Mouse (Mus musculus) liver, embryonic 16.5 days (tissue): ENCODE results near the gene Hspa13. TPM values are rescaled to one million over a fixed set of nuclear protein-coding genes. Genes with fewer than 3 reads are reported as not detected.

Source experiments
- ATAC-seq: fragments of 200-750 bp; cut with Nextera tagmentation; 2 replicates; pipeline ENCODE4 v1.8.0; 2017; ENCODE audit warnings: low read depth, mild to moderate bottlenecking, moderate number of reproducible peaks, moderate library complexity
- H3K27ac ChIP-seq: fragments of 300-500 bp; sonication (generic); 2 replicates; pipeline ENCODE4 v1.5.1; 2014; ENCODE audit warnings: mild to moderate bottlenecking, low read length
- H3K27me3 ChIP-seq: fragments of 300-500 bp; sonication (generic); 2 replicates; pipeline ENCODE4 v1.6.1; 2014; ENCODE audit warnings: low read depth, low read length, mixed read lengths; ENCODE audit not compliant: control insufficient read depth, insufficient read depth
- H3K36me3 ChIP-seq: fragments of 300-500 bp; sonication (generic); 2 replicates; pipeline ENCODE4 v1.6.1; 2014; ENCODE audit warnings: mild to moderate bottlenecking; ENCODE audit not compliant: control insufficient read depth, insufficient read depth
- H3K4me1 ChIP-seq: fragments of 300-500 bp; sonication (generic); 2 replicates; pipeline ENCODE4 v1.6.1; 2014; ENCODE audit warnings: low read depth, low read length, mixed read lengths; ENCODE audit not compliant: control insufficient read depth
- H3K4me2 ChIP-seq: fragments of 300-500 bp; sonication (generic); 2 replicates; pipeline ENCODE4 v1.6.1; 2014; ENCODE audit warnings: low read depth, low read length, mixed read lengths
- H3K4me3 ChIP-seq: fragments of 300-500 bp; sonication (generic); 2 replicates; pipeline ENCODE4 v1.5.1; 2014; ENCODE audit warnings: low read depth, mild to moderate bottlenecking, low read length
- H3K9ac ChIP-seq: fragments of 300-500 bp; sonication (generic); 2 replicates; pipeline ENCODE4 v1.6.1; 2014; ENCODE audit warnings: low read depth, low read length
- H3K9me3 ChIP-seq: fragments of 300-500 bp; sonication (generic); replicated peaks from 2 replicates; pipeline ENCODE4 v1.6.1; 2016; ENCODE audit warnings: low read length; ENCODE audit not compliant: control insufficient read depth
- WGBS: fragments of 180-500 bp; shearing (Covaris S2); extraction: QIAGEN DNeasy Blood & Tissue Kit; methylation state at CpG from one replicate; pipeline ENCODE4 v1.1.7; 2014; ENCODE audit not compliant: insufficient replicate concordance; 5-methylcytosine and 5-hydroxymethylcytosine counted together
- polyA plus RNA-seq: library from polyadenylated mRNA; unstranded; fragments of >200 nt; fragmentation: Nextera tagmentation; extraction: Ambion mirVana; gene quantifications from 2 replicates; pipeline ENCODE4 v1.2.1, GENCODE M21; 2015

Gene Hspa13
- polyA plus RNA-seq = 8.6 and 8.8 TPM in 2 replicates

- under 1% methylated on average over 51 of the region's 51 CpGs for WGBS
- Histone ChIP-seq H3K4me2 (peak within 1 kb of the TSS; percentile 81), H3K9me3 (no peaks in the 10 kb centered on the region), H3K36me3 (no peaks in the 10 kb centered on the region), H3K4me1 (peaks cover 8% of the 10 kb centered on the region), H3K27me3 (no peaks in the 10 kb centered on the region), H3K9ac (peak within 1 kb of the TSS; percentile 75), H3K27ac (peak within 1 kb of the TSS; percentile 68), H3K4me3 (peak within 1 kb of the TSS; percentile 78)
- peak; percentile 98 for ATAC-seq
These were observed at the start of gene Hspa13 for GRCm38 (mm10) chr16:75766388-75767249. Hspa13 (minus strand) TSS chr16:75767104.

DNA sequence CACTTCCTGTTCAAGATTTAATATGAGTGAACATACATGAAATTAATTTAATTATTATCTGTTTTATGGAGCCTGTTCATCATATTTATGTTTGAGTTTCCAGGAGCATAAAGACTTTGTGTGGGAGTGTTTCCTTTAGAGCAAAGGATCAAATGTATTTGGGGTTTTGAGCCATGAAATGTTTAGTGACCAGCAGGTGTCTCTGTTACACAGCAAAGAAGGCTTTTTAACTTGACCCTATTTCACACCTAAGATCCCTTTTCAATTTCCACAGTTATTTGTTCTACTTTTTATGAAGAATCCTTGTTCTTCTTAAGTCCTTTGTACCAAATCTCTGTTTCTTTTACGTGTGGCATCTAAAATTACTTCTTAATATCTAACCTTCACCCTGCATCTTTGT, 12.4 kb upstream of the Hspa13 start:
- Histone ChIP-seq H3K4me1 (no peaks in the 10 kb centered on the region), H3K27me3 (no peaks in the 10 kb centered on the region), H3K4me3 (no peak overlapping the region), H3K4me2 (no peak overlapping the region), H3K27ac (no peak overlapping the region), H3K9ac (no peak overlapping the region), H3K9me3 (no peaks in the 10 kb centered on the region), H3K36me3 (no peaks in the 10 kb centered on the region)
- ATAC-seq = no peak
- WGBS = 40% methylated on average over 1 of the region's 1 CpGs

GRCm38 (mm10) chr16:75773222-75773621, 6.3 kb upstream of the Hspa13 start:
- no peaks in the 10 kb centered on the region for H3K36me3 ChIP-seq
- 74% methylated on average over 10 of the region's 10 CpGs for WGBS
- ATAC-seq = no peak

DNA sequence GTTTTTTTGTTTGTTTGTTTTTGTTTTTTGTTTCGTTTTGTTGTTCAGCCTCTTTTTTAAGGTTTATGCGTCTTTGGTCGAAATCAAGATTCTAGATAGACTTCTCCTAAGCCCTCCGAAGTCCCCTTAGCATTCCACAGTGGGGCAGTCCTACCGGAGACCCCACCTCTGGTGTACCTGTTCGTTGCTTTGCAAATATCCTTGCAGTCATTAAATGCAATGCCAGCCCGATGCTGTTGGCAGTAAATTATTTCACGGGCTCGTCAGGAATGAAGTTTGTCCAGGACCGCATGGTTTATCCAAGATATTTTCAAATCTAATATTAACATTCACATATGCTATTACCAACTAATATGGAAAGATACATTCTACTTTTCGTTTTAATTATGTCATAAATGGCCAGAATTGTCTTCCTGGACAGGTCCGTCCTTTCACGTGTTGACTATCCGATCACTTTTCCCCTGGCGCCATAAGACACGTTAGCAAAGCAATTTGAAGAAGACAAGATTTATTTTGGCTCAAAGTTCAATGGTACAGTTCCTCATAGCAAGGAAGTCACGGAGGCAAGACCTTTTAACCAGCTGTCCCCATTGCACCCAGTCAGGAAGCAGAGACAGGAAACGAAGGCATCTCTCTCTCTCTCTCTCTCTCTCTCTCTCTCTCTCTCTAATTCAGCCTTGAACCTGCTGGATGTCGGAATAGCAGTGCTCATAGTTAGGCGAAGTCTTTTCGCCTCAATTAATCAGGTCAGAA, 522 bp upstream of the Hspa13 start:
- Histone ChIP-seq H3K36me3 (no peaks in the 10 kb centered on the region), H3K27me3 (no peaks in the 10 kb centered on the region), H3K9ac (peak overlapping the region; percentile 64), H3K4me1 (peaks cover 8% of the 10 kb centered on the region), H3K4me3 (peak overlapping the region; percentile 78), H3K27ac (peak overlapping the region; percentile 51), H3K4me2 (peak overlapping the region; percentile 81), H3K9me3 (no peaks in the 10 kb centered on the region)
- ATAC-seq = peak; percentile 35
- 13% methylated on average over 21 of the region's 21 CpGs for WGBS

More at GRCm38 (mm10) chr16:75773222-75773621, 6.3 kb upstream of the Hspa13 start:
- no peaks in the 10 kb centered on the region for H3K27me3 ChIP-seq
- H3K9me3 ChIP-seq = no peaks in the 10 kb centered on the region
- no peaks in the 10 kb centered on the region for H3K4me1 ChIP-seq
- no peak overlapping the region for H3K4me2 ChIP-seq
- no peak overlapping the region for H3K27ac ChIP-seq
- H3K4me3 ChIP-seq = no peak overlapping the region
- no peak overlapping the region for H3K9ac ChIP-seq

DNA sequence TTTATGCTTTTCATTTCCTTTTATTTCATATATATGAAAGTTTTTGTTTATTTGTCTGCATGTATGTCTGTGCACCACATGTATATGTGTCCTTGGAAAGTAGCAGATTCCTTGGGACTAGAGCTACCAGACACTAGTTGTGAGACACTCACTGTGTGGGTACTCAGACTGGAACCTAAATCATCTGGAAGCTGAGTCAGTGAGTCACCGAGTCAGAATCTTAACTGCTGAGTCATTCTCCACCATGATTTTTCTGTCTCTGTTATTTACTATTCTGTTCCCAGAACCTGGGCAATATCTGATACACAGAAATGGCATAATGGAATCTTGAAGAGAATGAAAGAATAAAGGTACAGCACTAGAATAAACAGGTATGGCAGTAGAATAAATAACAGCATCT, 14.0 kb downstream of the Hspa13 start:
- no peak for ATAC-seq
- Histone ChIP-seq H3K4me3 (no peak overlapping the region), H3K4me2 (no peak overlapping the region), H3K27ac (no peak overlapping the region), H3K4me1 (no peaks in the 10 kb centered on the region), H3K36me3 (peaks cover 6% of the 10 kb centered on the region), H3K9me3 (no peaks in the 10 kb centered on the region), H3K27me3 (no peaks in the 10 kb centered on the region), H3K9ac (no peak overlapping the region)
- WGBS = 20% methylated on average over 1 of the region's 1 CpGs

- Histone ChIP-seq H3K9me3 (no peaks in the 10 kb centered on the region), H3K9ac (no peak overlapping the region), H3K36me3 (no peaks in the 10 kb centered on the region), H3K4me3 (no peak overlapping the region), H3K4me1 (no peaks in the 10 kb centered on the region), H3K4me2 (no peak overlapping the region), H3K27me3 (no peaks in the 10 kb centered on the region), H3K27ac (no peak overlapping the region)
- WGBS = 68% methylated on average over 5 of the region's 5 CpGs
- ATAC-seq = no peak
These were observed 16.8 kb downstream of the Hspa13 start for GRCm38 (mm10) chr16:75750103-75750502.

- no peak overlapping the region for H3K27ac ChIP-seq
- ATAC-seq = no peak
- H3K9ac ChIP-seq = no peak overlapping the region
- no peaks in the 10 kb centered on the region for H3K9me3 ChIP-seq
- no peaks in the 10 kb centered on the region for H3K36me3 ChIP-seq
- no peak overlapping the region for H3K4me3 ChIP-seq
- WGBS = 78% methylated on average over 1 of the region's 1 CpGs
- no peaks in the 10 kb centered on the region for H3K27me3 ChIP-seq
- no peaks in the 10 kb centered on the region for H3K4me1 ChIP-seq
- no peak overlapping the region for H3K4me2 ChIP-seq
These were observed 18.0 kb downstream of the Hspa13 start for GRCm38 (mm10) chr16:75748926-75749325.

GRCm38 (mm10) chr16:75744014-75744413, 22.9 kb downstream of the Hspa13 start:
- Histone ChIP-seq H3K9me3 (no peaks in the 10 kb centered on the region), H3K36me3 (no peaks in the 10 kb centered on the region), H3K4me3 (no peak overlapping the region), H3K4me2 (no peak overlapping the region), H3K27ac (no peak overlapping the region), H3K9ac (no peak overlapping the region), H3K27me3 (no peaks in the 10 kb centered on the region), H3K4me1 (no peaks in the 10 kb centered on the region)
- 50% methylated on average over 3 of the region's 3 CpGs for WGBS
- ATAC-seq = no peak
